Mouse (Mus musculus): ENCODE data around the gene Lhfpl2. TPM values are rescaled to one million over a fixed set of nuclear protein-coding genes. Genes with fewer than 3 reads are reported as not detected.
"Not testable (repeated sequence)": the region's sequence is repeated elsewhere in the genome, so short reads cannot be mapped to it uniquely, and the experiment has no call there.

Lhfpl2 gene
- polyA plus RNA-seq (2014; fragmentation: Nextera tagmentation; extraction: Ambion mirVana) = 9.6 and 17.5 TPM in 2 replicates

DNA sequence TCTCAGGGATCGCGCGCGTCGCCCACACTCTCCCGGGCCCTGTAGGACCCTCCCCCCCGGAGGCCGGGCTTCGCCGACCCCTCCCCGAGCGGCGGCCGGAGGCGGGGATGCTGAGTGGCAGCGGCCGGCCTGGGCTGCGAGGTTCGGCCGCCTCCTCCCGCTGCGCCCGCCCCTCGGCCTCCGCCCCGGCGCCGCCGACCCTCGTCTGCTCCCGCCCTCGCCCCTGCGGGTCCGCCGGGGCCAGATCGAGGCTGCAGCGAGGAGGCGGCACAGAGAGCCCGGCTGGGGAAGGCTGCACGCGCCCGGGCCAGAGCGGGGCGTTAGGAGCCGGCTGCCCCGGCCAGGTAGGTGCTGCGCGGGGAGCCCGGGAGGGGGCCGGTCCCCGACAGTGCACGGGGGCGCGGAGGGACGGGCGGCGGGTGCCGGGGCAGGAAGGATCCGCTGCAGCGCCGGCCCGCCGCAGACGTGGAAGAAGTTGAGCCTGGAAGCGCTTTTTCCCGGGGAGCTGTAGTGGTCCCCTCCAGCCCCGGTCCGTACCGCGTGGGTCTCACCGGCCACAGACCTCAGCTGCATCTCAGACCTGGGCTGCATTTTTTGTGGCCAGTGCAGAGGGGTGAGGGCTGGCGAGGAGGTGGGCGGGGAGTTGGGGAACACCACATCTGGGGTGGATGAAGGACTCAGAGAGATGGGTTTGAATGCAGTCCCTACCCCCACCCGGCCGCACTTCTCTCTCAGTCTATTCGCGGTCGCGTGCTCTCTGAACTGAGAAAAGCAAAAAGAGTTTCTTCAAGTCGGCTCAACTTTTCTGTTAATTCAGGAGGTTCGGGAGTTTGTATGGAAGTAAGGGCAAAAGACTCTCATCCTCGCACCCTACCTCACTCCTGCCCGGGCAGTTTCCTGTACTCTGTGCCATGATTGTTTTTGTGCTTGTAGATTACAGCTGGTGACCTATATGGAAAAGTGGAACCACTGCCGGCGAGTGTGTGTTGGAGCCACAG lies at the start of gene Lhfpl2:
Lhfpl2 (plus strand) TSS at position 234 of the 998 bp plus-strand sequence.
- Histone ChIP-seq H3K4me2 (ENCODE audit: low read depth, low read length) (peak within 1 kb of the TSS; percentile 99), H3K27me3 (ENCODE audit: control insufficient read depth, insufficient read depth, low read length) (peaks cover 16% of the 10 kb centered on the region), H3K36me3 (ENCODE audit: control insufficient read depth, insufficient read depth, low read length) (no peaks in the 10 kb centered on the region), H3K9me3 (ENCODE audit: control insufficient read depth, low read length) (no peaks in the 10 kb centered on the region), H3K4me3 (ENCODE audit: low read depth, low read length) (peak within 1 kb of the TSS; percentile 62), H3K4me1 (ENCODE audit: control insufficient read depth, insufficient read depth, low read length) (peaks cover 6% of the 10 kb centered on the region; the same call in 1 of the 2 replicates), H3K27ac (ENCODE audit: low read depth, low read length) (no peak within 1 kb of the TSS), H3K9ac (replicated peaks; ENCODE audit: low read depth, low read length) (peak within 1 kb of the TSS; percentile 60)
- under 1% methylated on average over 81 of the region's 85 CpGs for WGBS
- ATAC-seq (ENCODE audit: low read depth) = peak; percentile 83

GRCm38 (mm10) chr13:94011996-94012575 lies 45.5 kb upstream of the Lhfpl2 start:
- Histone ChIP-seq H3K36me3 (ENCODE audit: control insufficient read depth, insufficient read depth, low read length) (no peaks in the 10 kb centered on the region), H3K9me3 (ENCODE audit: control insufficient read depth, low read length) (no peaks in the 10 kb centered on the region), H3K4me2 (ENCODE audit: low read depth, low read length) (no peak overlapping the region), H3K9ac (replicated peaks; ENCODE audit: low read depth, low read length) (no peak overlapping the region), H3K4me3 (ENCODE audit: low read depth, low read length) (no peak overlapping the region), H3K4me1 (ENCODE audit: control insufficient read depth, insufficient read depth, low read length) (no peaks in the 10 kb centered on the region), H3K27ac (ENCODE audit: low read depth, low read length) (no peak overlapping the region), H3K27me3 (ENCODE audit: control insufficient read depth, insufficient read depth, low read length) (no peaks in the 10 kb centered on the region)
- WGBS = 84% methylated on average over 4 of the region's 4 CpGs
- no peak for ATAC-seq (ENCODE audit: low read depth)

- H3K27me3 ChIP-seq (ENCODE audit: control insufficient read depth, insufficient read depth, low read length) = no peaks in the 10 kb centered on the region
- no peaks in the 10 kb centered on the region for H3K36me3 ChIP-seq (ENCODE audit: control insufficient read depth, insufficient read depth, low read length)
- no peak for ATAC-seq (ENCODE audit: low read depth)
- 90% methylated on average over 10 of the region's 10 CpGs for WGBS
- H3K27ac ChIP-seq (ENCODE audit: low read depth, low read length) = no peak overlapping the region
- H3K4me1 ChIP-seq (ENCODE audit: control insufficient read depth, insufficient read depth, low read length) = no peaks in the 10 kb centered on the region
- H3K4me2 ChIP-seq (ENCODE audit: low read depth, low read length) = no peak overlapping the region
- H3K4me3 ChIP-seq (ENCODE audit: low read depth, low read length) = no peak overlapping the region
- H3K9me3 ChIP-seq (ENCODE audit: control insufficient read depth, low read length) = no peaks in the 10 kb centered on the region
- no peak overlapping the region for H3K9ac ChIP-seq (replicated peaks; ENCODE audit: low read depth, low read length)
These were observed 43.6 kb upstream of the Lhfpl2 start for GRCm38 (mm10) chr13:94013986-94014385.

GRCm38 (mm10) chr13:94024575-94024974 lies 33.0 kb upstream of the Lhfpl2 start:
- WGBS = 78% methylated on average over 8 of the region's 13 CpGs
- H3K9ac ChIP-seq (replicated peaks; ENCODE audit: low read depth, low read length); H3K4me3 ChIP-seq (ENCODE audit: low read depth, low read length); H3K27me3 ChIP-seq (ENCODE audit: control insufficient read depth, insufficient read depth, low read length); H3K4me2 ChIP-seq (ENCODE audit: low read depth, low read length); H3K4me1 ChIP-seq (ENCODE audit: control insufficient read depth, insufficient read depth, low read length); H3K27ac ChIP-seq (ENCODE audit: low read depth, low read length); H3K36me3 ChIP-seq (ENCODE audit: control insufficient read depth, insufficient read depth, low read length); H3K9me3 ChIP-seq (ENCODE audit: control insufficient read depth, low read length); ATAC-seq (ENCODE audit: low read depth): not testable (repeated sequence)

DNA sequence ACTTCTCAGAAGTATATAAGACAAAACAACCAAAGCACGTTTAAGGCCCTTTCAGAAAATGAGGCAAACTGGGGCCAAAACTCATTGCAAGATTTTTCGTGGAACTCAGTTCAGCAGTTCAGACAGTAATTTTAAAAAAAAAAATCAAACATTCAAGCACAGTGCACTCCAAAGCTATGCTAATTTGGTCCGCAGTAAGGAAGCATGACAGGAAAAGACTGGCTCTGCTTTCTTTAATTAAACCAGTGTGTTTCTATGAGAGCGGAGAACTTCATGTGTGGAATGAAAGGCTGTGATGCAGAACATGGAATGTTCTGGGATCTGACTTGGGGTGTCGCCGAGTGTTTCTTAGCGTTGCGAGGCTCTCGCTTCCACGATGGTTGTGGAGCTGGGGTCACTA lies 28.4 kb upstream of the Lhfpl2 start:
- 89% methylated on average over 10 of the region's 10 CpGs for WGBS
- no peak overlapping the region for H3K27ac ChIP-seq (ENCODE audit: low read depth, low read length)
- H3K4me1 ChIP-seq (ENCODE audit: control insufficient read depth, insufficient read depth, low read length) = no peaks in the 10 kb centered on the region
- no peak overlapping the region for H3K4me2 ChIP-seq (ENCODE audit: low read depth, low read length)
- ATAC-seq (ENCODE audit: low read depth) = no peak
- no peaks in the 10 kb centered on the region for H3K27me3 ChIP-seq (ENCODE audit: control insufficient read depth, insufficient read depth, low read length)
- no peak overlapping the region for H3K4me3 ChIP-seq (ENCODE audit: low read depth, low read length)
- no peaks in the 10 kb centered on the region for H3K36me3 ChIP-seq (ENCODE audit: control insufficient read depth, insufficient read depth, low read length)
- H3K9me3 ChIP-seq (ENCODE audit: control insufficient read depth, low read length) = no peaks in the 10 kb centered on the region
- no peak overlapping the region for H3K9ac ChIP-seq (replicated peaks; ENCODE audit: low read depth, low read length)

DNA sequence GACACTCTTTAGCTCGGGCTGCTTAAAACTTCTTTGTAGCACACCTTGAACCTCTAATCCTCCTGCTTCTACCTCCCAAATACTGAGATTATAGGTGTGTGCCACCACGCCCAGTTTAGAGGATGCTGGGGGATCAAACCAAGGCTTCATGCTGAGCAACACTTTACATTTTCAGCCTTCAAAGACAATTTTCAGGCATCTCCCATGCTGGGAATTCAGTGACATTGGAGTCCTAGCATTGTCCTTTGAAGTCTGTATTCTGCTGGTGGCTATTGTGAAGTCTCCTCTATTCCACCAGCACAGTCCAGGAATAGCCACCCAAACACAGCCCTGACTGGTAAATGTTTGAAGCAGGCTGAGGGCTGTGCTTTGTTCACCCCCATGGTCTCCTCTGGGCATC lies 27.0 kb upstream of the Lhfpl2 start:
- WGBS = 87% methylated on average over 2 of the region's 2 CpGs
- H3K9ac ChIP-seq (replicated peaks; ENCODE audit: low read depth, low read length) = no peak overlapping the region
- ATAC-seq (ENCODE audit: low read depth) = no peak

DNA sequence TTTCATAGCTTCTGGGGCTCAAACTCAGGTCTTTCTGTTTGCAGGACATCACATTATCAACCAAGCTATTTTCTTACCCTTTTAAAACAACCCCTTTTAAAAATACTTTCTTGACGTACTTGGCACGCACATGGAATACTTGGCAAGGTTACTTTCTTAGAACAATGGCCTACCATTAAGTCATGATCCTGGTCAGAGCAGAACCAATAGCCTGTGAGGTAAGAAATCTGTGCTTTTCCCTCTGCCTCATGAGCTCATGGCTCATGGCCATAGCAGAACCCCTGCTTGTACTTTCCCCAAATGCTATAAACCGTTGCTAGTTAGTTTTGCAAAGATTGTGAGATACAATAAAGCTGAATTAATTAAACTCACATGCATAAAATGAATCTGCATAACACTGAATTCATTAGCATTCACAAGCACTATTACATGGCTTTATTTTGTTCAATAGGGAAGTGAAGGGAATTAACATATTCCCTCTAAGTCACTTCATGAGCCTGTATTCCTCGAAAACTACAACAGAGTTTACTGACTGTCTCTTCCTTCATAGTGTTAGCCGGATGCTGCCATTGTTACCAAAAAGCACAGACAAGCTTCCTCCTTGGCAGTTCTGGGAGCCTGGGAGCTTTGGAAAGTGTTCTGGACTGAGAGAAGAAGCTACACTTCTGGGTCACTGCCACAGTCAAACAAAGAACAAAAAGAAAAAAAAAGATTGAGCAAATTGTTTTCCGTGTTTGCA lies 20.1 kb upstream of the Lhfpl2 start:
- 0 out of 2 replicates have a peak overlapping the region, but pooled peaks have one; percentile 24 for H3K27ac ChIP-seq (ENCODE audit: low read depth, low read length)

More for the DNA sequence above, 27.0 kb upstream of the Lhfpl2 start:
- H3K4me3 ChIP-seq (ENCODE audit: low read depth, low read length) = no peak overlapping the region
- no peaks in the 10 kb centered on the region for H3K9me3 ChIP-seq (ENCODE audit: control insufficient read depth, low read length)
- no peaks in the 10 kb centered on the region for H3K27me3 ChIP-seq (ENCODE audit: control insufficient read depth, insufficient read depth, low read length)
- H3K4me2 ChIP-seq (ENCODE audit: low read depth, low read length) = no peak overlapping the region
- H3K27ac ChIP-seq (ENCODE audit: low read depth, low read length) = no peak overlapping the region
- no peaks in the 10 kb centered on the region for H3K4me1 ChIP-seq (ENCODE audit: control insufficient read depth, insufficient read depth, low read length)
- H3K36me3 ChIP-seq (ENCODE audit: control insufficient read depth, insufficient read depth, low read length) = no peaks in the 10 kb centered on the region

DNA sequence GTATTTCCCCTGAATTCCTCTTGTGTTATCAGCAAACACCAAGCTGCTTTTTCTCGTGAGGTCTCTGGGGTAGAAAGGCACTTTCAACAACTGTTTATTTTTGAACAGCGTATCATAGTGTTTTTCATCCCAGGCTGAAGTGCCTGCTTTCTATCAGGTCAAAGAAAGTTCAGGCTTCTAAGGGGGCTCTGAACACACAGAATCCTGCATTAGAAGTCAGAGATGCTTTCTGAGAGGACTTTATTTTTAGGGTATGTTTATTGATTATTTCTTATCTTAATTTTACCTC lies 19.6 kb upstream of the Lhfpl2 start:
- H3K4me2 ChIP-seq (ENCODE audit: low read depth, low read length) = no peak overlapping the region
- no peaks in the 10 kb centered on the region for H3K27me3 ChIP-seq (ENCODE audit: control insufficient read depth, insufficient read depth, low read length)
- no peak overlapping the region for H3K9ac ChIP-seq (replicated peaks; ENCODE audit: low read depth, low read length)
- 23% methylated on average over 2 of the region's 2 CpGs for WGBS
- H3K4me1 ChIP-seq (ENCODE audit: control insufficient read depth, insufficient read depth, low read length) = peaks cover 5% of the 10 kb centered on the region; the same call in 1 of the 2 replicates
- H3K27ac ChIP-seq (ENCODE audit: low read depth, low read length) = 0 out of 2 replicates have a peak overlapping the region, but pooled peaks have one; percentile 24
- no peak overlapping the region for H3K4me3 ChIP-seq (ENCODE audit: low read depth, low read length)
- no peak for ATAC-seq (ENCODE audit: low read depth)
- no peaks in the 10 kb centered on the region for H3K36me3 ChIP-seq (ENCODE audit: control insufficient read depth, insufficient read depth, low read length)
- no peaks in the 10 kb centered on the region for H3K9me3 ChIP-seq (ENCODE audit: control insufficient read depth, low read length)

More for the DNA sequence above, 20.1 kb upstream of the Lhfpl2 start:
- no peak overlapping the region for H3K9ac ChIP-seq (replicated peaks; ENCODE audit: low read depth, low read length)
- peaks cover 5% of the 10 kb centered on the region; the same call in 1 of the 2 replicates for H3K4me1 ChIP-seq (ENCODE audit: control insufficient read depth, insufficient read depth, low read length)
- H3K4me2 ChIP-seq (ENCODE audit: low read depth, low read length) = no peak overlapping the region
- no peaks in the 10 kb centered on the region for H3K9me3 ChIP-seq (ENCODE audit: control insufficient read depth, low read length)
- no peaks in the 10 kb centered on the region for H3K36me3 ChIP-seq (ENCODE audit: control insufficient read depth, insufficient read depth, low read length)
- 28% methylated on average over 6 of the region's 6 CpGs for WGBS
- no peak overlapping the region for H3K4me3 ChIP-seq (ENCODE audit: low read depth, low read length)
- no peaks in the 10 kb centered on the region for H3K27me3 ChIP-seq (ENCODE audit: control insufficient read depth, insufficient read depth, low read length)
- ATAC-seq (ENCODE audit: low read depth) = no peak; the same call in 1 of the 2 replicates

Measured in neural tube, embryonic 14.5 days (tissue).